Comparison of ENCODE assay signal across 14 mouse cellular contexts in genomic region chr17:73952103-73952521, GRCm38 (mm10). TPM values are rescaled to one million over a fixed set of nuclear protein-coding genes. Genes with fewer than 3 reads are reported as not detected.
DNase-seq lines count a peak whose midpoint lies in the region; ATAC-seq and TF ChIP-seq lines count a peak whose summit lies in the region.
"Had no signal": no experiment of that assay in that cellular context is flagged by ENCODE, and none has a peak within 500 bp of the region (broad histone marks: within the 10 kb centered on the region; RNA-seq: fewer than 3 reads in every experiment).

No protein-coding gene starts in this region.

- no peaks in the 10 kb centered on the region for H3K9me3 ChIP-seq in midbrain, embryonic 15.5 days
- H3K9me3 ChIP-seq: embryonic facial prominence, embryonic 10.5 days; lung, embryonic 15.5 days; neural tube, embryonic 12.5 days had no signal

- peaks cover 14% of the 10 kb centered on the region for H3K4me1 ChIP-seq in thymus, adult 2 months (replicated peaks; ENCODE audit: control insufficient read depth, insufficient read depth, low read length)
- peaks cover 34% of the 10 kb centered on the region; the same call in 1 of the 2 replicates for H3K4me1 ChIP-seq in spleen, adult 2 months (ENCODE audit: control insufficient read depth, insufficient read depth, insufficient read length)
- H3K4me1 ChIP-seq in midbrain, embryonic 15.5 days: no peaks in the 10 kb centered on the region
- H3K4me1 ChIP-seq: embryonic facial prominence, embryonic 10.5 days; neural tube, embryonic 12.5 days had no signal

- no peaks in the 10 kb centered on the region for H3K27me3 ChIP-seq in thymus, adult 2 months (ENCODE audit: control insufficient read depth, insufficient read depth, low read length)
- no peaks in the 10 kb centered on the region for H3K27me3 ChIP-seq in spleen, adult 2 months (ENCODE audit: control insufficient read depth, insufficient read depth, low read length)
- no peaks in the 10 kb centered on the region for H3K27me3 ChIP-seq in midbrain, embryonic 15.5 days (replicated peaks)
- H3K27me3 ChIP-seq: lung, embryonic 15.5 days; neural tube, embryonic 12.5 days had no signal

- H3K27ac ChIP-seq in thymus, adult 2 months (ENCODE audit: control insufficient read depth, insufficient read depth, low read length): no peak overlapping the region
- H3K27ac ChIP-seq in macrophage: peak overlapping the region; percentile 89
- peak overlapping the region; percentile 46 for H3K27ac ChIP-seq in spleen, adult 2 months (ENCODE audit: insufficient read depth, low read length)
- no peak overlapping the region for H3K27ac ChIP-seq in midbrain, embryonic 15.5 days
- H3K27ac ChIP-seq: embryonic facial prominence, embryonic 10.5 days; lung, embryonic 15.5 days; neural tube, embryonic 12.5 days had no signal

- H3K4me2 ChIP-seq in midbrain, embryonic 15.5 days: no peak overlapping the region
- H3K4me2 ChIP-seq: lung, embryonic 15.5 days; neural tube, embryonic 12.5 days had no signal

- H3K36me3 ChIP-seq in thymus, adult 2 months (ENCODE audit: control insufficient read depth, insufficient read depth, low read length): no peaks in the 10 kb centered on the region
- no peaks in the 10 kb centered on the region for H3K36me3 ChIP-seq in macrophage (ENCODE audit: inconsistent target)
- no peaks in the 10 kb centered on the region for H3K36me3 ChIP-seq in spleen, adult 2 months (ENCODE audit: control insufficient read depth, insufficient read depth, low read length)
- no peaks in the 10 kb centered on the region for H3K36me3 ChIP-seq in midbrain, embryonic 15.5 days (replicated peaks)
- H3K36me3 ChIP-seq: embryonic facial prominence, embryonic 10.5 days; lung, embryonic 15.5 days; neural tube, embryonic 12.5 days had no signal

- no peak for TF ChIP-seq POLR2A in thymus, adult 2 months (IDR thresholded peaks at IDR 0.05; ENCODE audit: control insufficient read depth, extremely low read depth, insufficient read depth, low read length, poor library complexity)
- no peak for TF ChIP-seq POLR2A in spleen, adult 2 months (IDR thresholded peaks at IDR 0.05; ENCODE audit: low read depth, low read length)

- TF ChIP-seq CTCF in thymus, adult 2 months (IDR thresholded peaks at IDR 0.05; ENCODE audit: borderline replicate concordance, control insufficient read depth, extremely low read depth, insufficient read depth, low read length, poor library complexity): no peak
- TF ChIP-seq CTCF in spleen, adult 2 months (IDR thresholded peaks at IDR 0.05; ENCODE audit: extremely low read depth, insufficient read depth, insufficient read length, insufficient replicate concordance): no peak

- 13% methylated on average over 4 of the region's 4 CpGs for WGBS in thymus, adult 2 months
- 0% methylated on average over 4 of the region's 4 CpGs for WGBS in macrophage (ENCODE audit: missing documents)
- WGBS in spleen, adult 2 months: 11% methylated on average over 4 of the region's 4 CpGs
- WGBS in midbrain, embryonic 15.5 days: 87% methylated on average over 4 of the region's 4 CpGs

- peak; percentile 14 for DNase-seq in thymus, adult 2 months
- no peak for DNase-seq in thymus, postnatal 10 days (ENCODE audit: low spot score in 2 of 2)
- peak; percentile 35 for DNase-seq in adipocyte (ENCODE audit: low spot score)
- peak; percentile 46 to 67 for DNase-seq in spleen, adult 2 months (ENCODE audit: low read depth in 1 of 2, low spot score in 2 of 2)
- DNase-seq in adrenal gland, postnatal 36 days: no peak
- no peak for DNase-seq in ovary, adult 18-20 months (ENCODE audit: low spot score)
- DNase-seq: thymus, postnatal 4 days had no signal

- peaks cover 24% of the 10 kb centered on the region for H3K79me2 ChIP-seq in macrophage (ENCODE audit: inconsistent target)

- no peak overlapping the region for H3K9ac ChIP-seq in midbrain, embryonic 15.5 days
- H3K9ac ChIP-seq: lung, embryonic 15.5 days; neural tube, embryonic 12.5 days had no signal

- no peak for ATAC-seq in midbrain, embryonic 15.5 days (replicated peaks)
- ATAC-seq: forebrain, embryonic 14.5 days; Patski had no signal

- no peak overlapping the region for H3K4me3 ChIP-seq in thymus, adult 2 months (ENCODE audit: control insufficient read depth, insufficient read depth, low read length)
- no peak overlapping the region for H3K4me3 ChIP-seq in macrophage (ENCODE audit: inconsistent target)
- H3K4me3 ChIP-seq in spleen, adult 2 months (ENCODE audit: extremely low read depth, insufficient read depth, insufficient read length): no peak overlapping the region
- no peak overlapping the region for H3K4me3 ChIP-seq in midbrain, embryonic 15.5 days
- H3K4me3 ChIP-seq: embryonic facial prominence, embryonic 10.5 days; lung, embryonic 15.5 days; neural tube, embryonic 12.5 days had no signal

RNA-seq across cellular contexts. Expression of gene Xdh, which starts 2.1 kb away (rescaled TPM):
- 25.2 and 26.5 TPM in 2 replicates for polyA plus RNA-seq in thymus, adult 2 months (2012; rRNA removed)
- total RNA-seq in macrophage (2018; cell fraction: chromatin; rRNA removed): 1,000 to 10,000 TPM; 1,375 to 3,744 (median 2,180) TPM
- total RNA-seq in macrophage (2018; cell fraction: cytosol; rRNA removed): 100 to 1,000 TPM; 137 to 252 (median 189) TPM
- total RNA-seq in macrophage (2018; cell fraction: nucleus; rRNA removed): 1,000 to 10,000 TPM in 7 of 26 experiments, 100 to 1,000 TPM in 19; 475 to 1,395 (median 872) TPM
- polyA plus RNA-seq in macrophage (2018): 183 to 281 TPM (median 265 TPM) in 3 replicates
- polyA plus RNA-seq in spleen, adult 2 months (2012; rRNA removed): 15.6 and 18.5 TPM in 2 replicates
- polyA plus RNA-seq in midbrain, embryonic 15.5 days (2015; fragmentation: Nextera tagmentation; extraction: Ambion mirVana): 0.40 and 0.65 TPM in 2 replicates
- 100 to 1,000 TPM; 334 to 458 TPM for total RNA-seq in adrenal gland, postnatal 36 days (2021)

Comparison
In these comparisons a context has a peak if more than half of its experiments do, and no peak if none do; other contexts are left out.
1. DNase-seq: peak in thymus, adult 2 months (single experiment), adipocyte (single experiment) and spleen, adult 2 months (2 of 2); none in thymus, postnatal 10 days (0 of 2), adrenal gland, postnatal 36 days (0 of 2) and ovary, adult 18-20 months (single experiment).
2. H3K27ac ChIP-seq: peak in macrophage (single experiment) and spleen, adult 2 months (single experiment); none in thymus, adult 2 months (single experiment) and midbrain, embryonic 15.5 days (single experiment).
3. RNA of gene Xdh, which starts 2.1 kb away (polyA plus RNA-seq): 183 to 281 TPM in macrophage, 25.2 to 26.5 TPM in thymus, adult 2 months and 15.6 to 18.5 TPM in spleen, adult 2 months; 0.40 to 0.65 TPM in midbrain, embryonic 15.5 days; every median in the first group is over 10 times any median in the second.